Mouse (Mus musculus) embryonic facial prominence, embryonic 11.5 days (tissue): ENCODE measurements around the gene Dnal4. TPM values are rescaled to one million over a fixed set of nuclear protein-coding genes. Genes with fewer than 3 reads are reported as not detected.
A peak's percentile ranks its signal among the peaks of the same experiment; 100 is the strongest.

Experiments used
- ATAC-seq: fragments of 200-750 bp; cut with Nextera tagmentation; replicated peaks from 2 replicates; pipeline ENCODE4 v1.8.0; 2017; ENCODE audit warnings: low read depth; ENCODE audit not compliant: insufficient number of reproducible peaks, low FRiP score, low TSS enrichment
- DNase-seq: peaks from one replicate; pipeline ENCODE4 v3.0.0-alpha.2; 2015; ENCODE audit warnings: low spot score
- H3K27ac ChIP-seq: fragments of 300-500 bp; sonication (generic); replicated peaks from 2 replicates; pipeline ENCODE4 v1.5.1; 2014; ENCODE audit warnings: mild to moderate bottlenecking, low read depth, low read length, control low read depth
- H3K27me3 ChIP-seq: fragments of 300-500 bp; sonication (generic); 2 replicates; pipeline ENCODE4 v1.6.1; 2014; ENCODE audit warnings: mild to moderate bottlenecking, low read length, moderate library complexity, mixed read lengths; ENCODE audit not compliant: control insufficient read depth, insufficient read depth
- H3K36me3 ChIP-seq: fragments of 300-500 bp; sonication (generic); replicated peaks from 2 replicates; pipeline ENCODE4 v1.6.1; 2014; ENCODE audit warnings: low read depth, mild to moderate bottlenecking, low read length, moderate library complexity, mixed read lengths; ENCODE audit not compliant: control insufficient read depth, insufficient read depth
- H3K4me1 ChIP-seq: fragments of 300-500 bp; sonication (generic); 2 replicates; pipeline ENCODE4 v1.6.1; 2014; ENCODE audit warnings: low read length, mixed read lengths; ENCODE audit not compliant: control insufficient read depth, insufficient read depth
- H3K4me2 ChIP-seq: fragments of 300-500 bp; sonication (generic); 2 replicates; pipeline ENCODE4 v1.6.1; 2014; ENCODE audit warnings: low read depth, mild to moderate bottlenecking, control low read depth, low read length, moderate library complexity
- H3K4me3 ChIP-seq: fragments of 300-500 bp; sonication (generic); 2 replicates; pipeline ENCODE4 v1.5.1; 2014; ENCODE audit warnings: low read depth, low read length, control low read depth
- H3K9ac ChIP-seq: fragments of 300-500 bp; sonication (generic); replicated peaks from 2 replicates; pipeline ENCODE4 v1.6.1; 2014; ENCODE audit warnings: mild to moderate bottlenecking, control low read depth, low read length
- H3K9me3 ChIP-seq: fragments of 300-500 bp; sonication (generic); replicated peaks from 2 replicates; pipeline ENCODE4 v1.6.1; 2016; ENCODE audit warnings: mild to moderate bottlenecking, low read length, inconsistent platforms, mixed read lengths; ENCODE audit not compliant: control insufficient read depth
- WGBS: fragments of 180-500 bp; shearing (Covaris S2); extraction: QIAGEN DNeasy Blood & Tissue Kit; methylation state at CpG from one replicate; pipeline ENCODE4 v1.1.7; 2014; 5-methylcytosine and 5-hydroxymethylcytosine counted together
- polyA plus RNA-seq: library from polyadenylated mRNA; unstranded; fragments of >200 nt; fragmentation: Nextera tagmentation; extraction: Ambion mirVana; gene quantifications from 2 replicates; pipeline ENCODE4 v1.2.1, GENCODE M21; 2014

The Dnal4 gene
- polyA plus RNA-seq, 1 experiment from 2014 or later = 61.6 TPM

- H3K4me3 ChIP-seq = no peak overlapping the region
- H3K4me1 ChIP-seq = no peaks in the 10 kb centered on the region
- no peaks in the 10 kb centered on the region for H3K36me3 ChIP-seq
- DNase-seq (peak; percentile 58), ATAC-seq (no peak)
- H3K27me3 ChIP-seq = no peaks in the 10 kb centered on the region
- H3K27ac ChIP-seq = no peak overlapping the region
- H3K4me2 ChIP-seq = no peak overlapping the region
- no peaks in the 10 kb centered on the region for H3K9me3 ChIP-seq
- WGBS = 50% methylated on average over 11 of the region's 11 CpGs
- no peak overlapping the region for H3K9ac ChIP-seq
Observed at GRCm38 (mm10) chr15:79747998-79748397, 29.7 kb downstream of the Dnal4 start.

- H3K27ac ChIP-seq = no peak overlapping the region
- no peaks in the 10 kb centered on the region for H3K27me3 ChIP-seq
- no peak overlapping the region for H3K4me3 ChIP-seq
- WGBS = 84% methylated on average over 5 of the region's 5 CpGs
- no peaks in the 10 kb centered on the region for H3K36me3 ChIP-seq
- no peak overlapping the region for H3K4me2 ChIP-seq
- ATAC-seq (no peak), DNase-seq (no peak)
- no peaks in the 10 kb centered on the region for H3K9me3 ChIP-seq
- H3K9ac ChIP-seq = no peak overlapping the region
- H3K4me1 ChIP-seq = no peaks in the 10 kb centered on the region
Observed at GRCm38 (mm10) chr15:79745883-79746282, 31.8 kb downstream of the Dnal4 start.

GRCm38 (mm10) chr15:79745312-79745711 lies 32.3 kb downstream of the Dnal4 start:
- DNase-seq = no peak
- H3K27ac ChIP-seq = no peak overlapping the region
- WGBS = 86% methylated on average over 10 of the region's 10 CpGs
- H3K27me3 ChIP-seq = no peaks in the 10 kb centered on the region
- H3K4me2 ChIP-seq = no peak overlapping the region
- no peaks in the 10 kb centered on the region for H3K9me3 ChIP-seq
- no peak overlapping the region for H3K9ac ChIP-seq
- H3K36me3 ChIP-seq = no peaks in the 10 kb centered on the region
- ATAC-seq = no peak
- no peaks in the 10 kb centered on the region for H3K4me1 ChIP-seq
- no peak overlapping the region for H3K4me3 ChIP-seq

- no peak overlapping the region for H3K4me3 ChIP-seq
- ATAC-seq = no peak
- H3K36me3 ChIP-seq = no peaks in the 10 kb centered on the region
- DNase-seq = no peak
- H3K4me2 ChIP-seq = no peak overlapping the region
- no peak overlapping the region for H3K9ac ChIP-seq
- H3K9me3 ChIP-seq = no peaks in the 10 kb centered on the region
- H3K4me1 ChIP-seq = no peaks in the 10 kb centered on the region
- H3K27me3 ChIP-seq = no peaks in the 10 kb centered on the region
- WGBS = 70% methylated on average over 8 of the region's 8 CpGs
- H3K27ac ChIP-seq = no peak overlapping the region
Observed at GRCm38 (mm10) chr15:79744742-79745141, 32.9 kb downstream of the Dnal4 start.

GRCm38 (mm10) chr15:79744001-79744400 lies 33.6 kb downstream of the Dnal4 start:
- H3K9me3 ChIP-seq = no peaks in the 10 kb centered on the region
- no peak overlapping the region for H3K27ac ChIP-seq
- no peak overlapping the region for H3K9ac ChIP-seq
- no peak overlapping the region for H3K4me2 ChIP-seq
- no peak overlapping the region for H3K4me3 ChIP-seq
- no peaks in the 10 kb centered on the region for H3K36me3 ChIP-seq
- H3K4me1 ChIP-seq = no peaks in the 10 kb centered on the region
- DNase-seq = no peak
- H3K27me3 ChIP-seq = no peaks in the 10 kb centered on the region
- no peak for ATAC-seq
- WGBS = 90% methylated on average over 11 of the region's 11 CpGs

GRCm38 (mm10) chr15:79742706-79743023 lies 35.0 kb downstream of the Dnal4 start:
- Histone ChIP-seq H3K9ac (peak overlapping the region; percentile 92), H3K4me1 (no peaks in the 10 kb centered on the region), H3K27ac (0 out of 2 replicates have a peak overlapping the region, but pooled peaks have one; percentile 21), H3K9me3 (no peaks in the 10 kb centered on the region), H3K4me2 (peak overlapping the region; percentile 69), H3K4me3 (peak overlapping the region; percentile 98), H3K36me3 (no peaks in the 10 kb centered on the region), H3K27me3 (no peaks in the 10 kb centered on the region)
- under 1% methylated on average over 23 of the region's 23 CpGs for WGBS
- ATAC-seq (peak; percentile 29), DNase-seq (no peak)

GRCm38 (mm10) chr15:79741921-79742705 lies 35.5 kb downstream of the Dnal4 start, which contains the start of gene Sun2:
TSS of gene Sun2 (minus strand) at chr15:79742536.
- no peaks in the 10 kb centered on the region for H3K27me3 ChIP-seq
- peak within 1 kb of the TSS; percentile 98 for H3K4me3 ChIP-seq
- H3K27ac ChIP-seq = peak within 1 kb of the TSS; percentile 21; the same call in 1 of the 2 replicates
- no peaks in the 10 kb centered on the region for H3K9me3 ChIP-seq
- H3K4me1 ChIP-seq = no peaks in the 10 kb centered on the region
- no peaks in the 10 kb centered on the region for H3K36me3 ChIP-seq
- H3K9ac ChIP-seq = peak within 1 kb of the TSS; percentile 92
- under 1% methylated on average over 90 of the region's 93 CpGs for WGBS
- DNase-seq (peak; percentile 90), ATAC-seq (peak; percentile 89)
- peak within 1 kb of the TSS; percentile 87 for H3K4me2 ChIP-seq

- Histone ChIP-seq H3K27me3 (no peaks in the 10 kb centered on the region), H3K9me3 (no peaks in the 10 kb centered on the region), H3K36me3 (peaks cover 6% of the 10 kb centered on the region), H3K27ac (no peak overlapping the region), H3K4me3 (peak overlapping the region; percentile 98), H3K4me1 (no peaks in the 10 kb centered on the region), H3K4me2 (peak overlapping the region; percentile 87), H3K9ac (peak overlapping the region; percentile 92)
- ATAC-seq (no peak), DNase-seq (no peak)
- WGBS = 42% methylated on average over 14 of the region's 14 CpGs
Observed at GRCm38 (mm10) chr15:79741173-79741858, 36.3 kb downstream of the Dnal4 start.
